Mouse (Mus musculus): Measurements from ENCODE around the gene Zfp462. TPM values are rescaled to one million over a fixed set of nuclear protein-coding genes. Genes with fewer than 3 reads are reported as not detected.
"Not testable (repeated sequence)": the region's sequence is repeated elsewhere in the genome, so short reads cannot be mapped to it uniquely, and the experiment has no call there.

The Zfp462 gene
- polyA plus RNA-seq, 1 experiment from 2014 or later = 3.6 TPM

- Histone ChIP-seq H3K4me3 (no peak overlapping the region), H3K27ac (ENCODE audit: poor library complexity, severe bottlenecking) (no peak overlapping the region), H3K9ac (no peak overlapping the region), H3K9me3 (replicated peaks) (no peaks in the 10 kb centered on the region), H3K4me2 (no peak overlapping the region), H3K4me1 (replicated peaks) (peaks cover 43% of the 10 kb centered on the region), H3K27me3 (replicated peaks) (no peaks in the 10 kb centered on the region), H3K36me3 (no peaks in the 10 kb centered on the region)
- ATAC-seq (ENCODE audit: insufficient number of reproducible peaks, low FRiP score) = no peak
- 63% methylated on average over 4 of the region's 4 CpGs for WGBS
Measured at GRCm38 (mm10) chr4:54972096-54972495, 27.2 kb downstream of the Zfp462 start.

DNA sequence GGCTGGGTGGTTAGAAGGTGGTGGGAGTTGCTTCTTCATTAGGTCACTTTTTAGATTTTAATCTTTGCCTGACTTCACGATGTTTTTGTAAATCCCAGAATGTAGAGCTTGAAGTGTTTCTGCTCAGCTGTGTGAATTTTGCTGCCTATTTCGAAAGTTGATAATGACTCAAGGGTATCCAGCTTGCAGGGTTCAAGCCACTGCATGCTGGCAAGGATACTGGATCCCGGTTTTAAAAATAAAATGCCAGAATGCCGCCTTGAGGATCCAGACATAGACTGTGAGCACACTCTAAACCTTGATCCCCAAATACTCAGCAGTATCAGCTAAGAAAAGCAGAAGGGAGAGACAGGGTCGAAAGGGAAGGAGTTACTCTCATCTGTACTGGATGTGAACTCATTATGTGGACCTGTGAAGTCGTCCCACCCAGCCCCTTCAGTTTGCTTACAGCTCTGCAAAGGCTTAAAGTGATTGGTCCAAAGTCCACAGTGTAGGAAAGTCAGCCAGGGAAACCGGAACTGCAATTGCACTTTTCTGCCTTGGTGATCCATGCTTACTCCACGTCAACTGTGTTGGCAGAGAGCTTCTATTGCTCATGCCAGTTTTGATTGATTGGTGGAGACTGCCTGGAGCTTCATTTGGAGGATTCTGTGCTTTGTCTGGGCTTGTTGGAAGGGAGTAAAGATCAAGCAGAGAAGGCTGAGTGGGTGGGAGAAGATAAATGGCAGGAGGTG is 28.1 kb downstream of the Zfp462 start:
- no peaks in the 10 kb centered on the region for H3K36me3 ChIP-seq
- no peak overlapping the region for H3K4me2 ChIP-seq
- H3K9ac ChIP-seq = no peak overlapping the region
- no peak for ATAC-seq (ENCODE audit: insufficient number of reproducible peaks, low FRiP score)
- no peaks in the 10 kb centered on the region for H3K27me3 ChIP-seq (replicated peaks)
- H3K27ac ChIP-seq (ENCODE audit: poor library complexity, severe bottlenecking) = no peak overlapping the region
- no peak overlapping the region for H3K4me3 ChIP-seq
- peaks cover 41% of the 10 kb centered on the region for H3K4me1 ChIP-seq (replicated peaks)
- 61% methylated on average over 8 of the region's 8 CpGs for WGBS
- no peaks in the 10 kb centered on the region for H3K9me3 ChIP-seq (replicated peaks)

DNA sequence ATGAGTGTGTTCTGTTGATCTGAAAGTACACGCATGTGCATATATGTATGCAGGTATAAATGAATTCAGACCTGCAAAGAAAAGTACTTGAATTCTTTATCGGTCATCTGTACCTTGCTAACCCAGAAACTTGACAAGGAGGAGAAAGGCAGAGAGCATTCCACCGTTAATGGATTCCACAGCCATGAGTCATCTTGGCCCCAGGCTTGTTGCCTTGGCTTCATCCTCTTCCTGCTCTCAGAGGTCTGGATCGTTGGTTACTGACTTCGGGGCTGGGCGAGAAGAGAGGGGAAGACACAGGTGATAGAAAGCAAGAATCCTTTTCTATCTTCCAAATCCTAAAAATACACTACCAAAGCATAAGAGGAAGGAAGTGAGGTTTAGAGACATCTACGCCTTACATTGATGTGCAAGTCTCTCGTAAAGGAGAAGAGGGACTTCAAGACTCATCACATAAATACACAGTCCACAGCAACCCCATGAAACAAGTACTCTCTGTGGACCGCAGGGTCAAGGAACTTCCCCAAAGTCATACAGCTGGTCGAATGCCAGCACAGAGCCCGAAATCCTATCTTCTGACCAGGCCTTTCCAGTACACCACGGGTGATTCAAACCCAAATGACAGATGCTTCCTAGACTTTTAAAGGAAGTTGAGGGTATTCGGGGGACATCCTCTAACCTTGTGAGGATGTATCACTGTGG is 35.1 kb downstream of the Zfp462 start:
- peak; percentile 66; the same call in 1 of the 2 replicates for ATAC-seq (ENCODE audit: insufficient number of reproducible peaks, low FRiP score)
- H3K9me3 ChIP-seq (replicated peaks) = no peaks in the 10 kb centered on the region
- H3K27me3 ChIP-seq (replicated peaks) = no peaks in the 10 kb centered on the region
- no peak overlapping the region for H3K4me2 ChIP-seq
- H3K4me1 ChIP-seq (replicated peaks) = peaks cover 32% of the 10 kb centered on the region
- WGBS = 40% methylated on average over 13 of the region's 13 CpGs
- no peak overlapping the region for H3K4me3 ChIP-seq
- H3K27ac ChIP-seq (ENCODE audit: poor library complexity, severe bottlenecking) = peak overlapping the region; percentile 58
- H3K36me3 ChIP-seq = no peaks in the 10 kb centered on the region
- no peak overlapping the region for H3K9ac ChIP-seq

- Histone ChIP-seq H3K4me3 (no peak overlapping the region), H3K9ac (no peak overlapping the region), H3K36me3 (no peaks in the 10 kb centered on the region), H3K4me1 (replicated peaks) (peaks cover 23% of the 10 kb centered on the region), H3K4me2 (no peak overlapping the region), H3K27ac (ENCODE audit: poor library complexity, severe bottlenecking) (no peak overlapping the region), H3K27me3 (replicated peaks) (no peaks in the 10 kb centered on the region), H3K9me3 (replicated peaks) (no peaks in the 10 kb centered on the region)
- no peak for ATAC-seq (ENCODE audit: insufficient number of reproducible peaks, low FRiP score)
- WGBS = 88% methylated on average over 2 of the region's 2 CpGs
Measured at GRCm38 (mm10) chr4:54984502-54984901, 39.7 kb downstream of the Zfp462 start.

DNA sequence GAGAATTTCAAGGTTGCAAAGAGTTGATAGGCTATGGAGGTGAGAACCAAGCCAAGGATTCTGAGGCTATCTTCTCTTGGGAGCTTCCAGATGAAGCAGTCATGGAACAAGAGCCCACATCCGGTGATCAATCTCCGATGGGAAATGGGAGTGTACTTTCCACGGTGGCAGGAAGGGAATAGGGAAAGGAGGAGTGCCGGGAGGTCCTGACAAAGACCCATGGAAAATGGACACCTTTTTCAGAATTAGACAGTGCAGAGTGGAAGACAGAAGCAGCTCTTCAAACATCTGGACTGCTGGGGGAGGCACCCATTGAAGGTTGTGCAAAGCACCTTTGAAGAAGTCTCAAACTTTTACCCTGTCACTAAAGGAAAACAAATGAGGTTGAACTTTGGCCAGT is 41.8 kb downstream of the Zfp462 start:
- Histone ChIP-seq H3K36me3 (no peaks in the 10 kb centered on the region), H3K4me3 (no peak overlapping the region), H3K4me2 (no peak overlapping the region), H3K27ac (ENCODE audit: poor library complexity, severe bottlenecking) (no peak overlapping the region), H3K9me3 (replicated peaks) (no peaks in the 10 kb centered on the region), H3K27me3 (replicated peaks) (no peaks in the 10 kb centered on the region), H3K4me1 (replicated peaks) (0 out of 2 replicates have a peak, but pooled peaks cover 8% of the 10 kb centered on the region), H3K9ac (no peak overlapping the region)
- ATAC-seq (ENCODE audit: insufficient number of reproducible peaks, low FRiP score) = no peak
- 71% methylated on average over 4 of the region's 4 CpGs for WGBS

GRCm38 (mm10) chr4:54987256-54987655 is 42.4 kb downstream of the Zfp462 start:
- ATAC-seq (ENCODE audit: insufficient number of reproducible peaks, low FRiP score) = no peak
- no peaks in the 10 kb centered on the region for H3K27me3 ChIP-seq (replicated peaks)
- 0 out of 2 replicates have a peak, but pooled peaks cover 8% of the 10 kb centered on the region for H3K4me1 ChIP-seq (replicated peaks)
- H3K4me2 ChIP-seq = no peak overlapping the region
- H3K27ac ChIP-seq (ENCODE audit: poor library complexity, severe bottlenecking) = no peak overlapping the region
- 55% methylated on average over 3 of the region's 3 CpGs for WGBS
- H3K9me3 ChIP-seq (replicated peaks) = no peaks in the 10 kb centered on the region
- no peak overlapping the region for H3K9ac ChIP-seq
- H3K4me3 ChIP-seq = no peak overlapping the region
- no peaks in the 10 kb centered on the region; the same call in 1 of the 2 replicates for H3K36me3 ChIP-seq

- peaks cover 8% of the 10 kb centered on the region; the same call in 1 of the 2 replicates for H3K4me1 ChIP-seq (replicated peaks)
- H3K27me3 ChIP-seq (replicated peaks) = no peaks in the 10 kb centered on the region
- H3K4me3 ChIP-seq = no peak overlapping the region
- ATAC-seq (ENCODE audit: insufficient number of reproducible peaks, low FRiP score) = no peak
- H3K9ac ChIP-seq = no peak overlapping the region
- H3K27ac ChIP-seq (ENCODE audit: poor library complexity, severe bottlenecking) = no peak overlapping the region
- H3K9me3 ChIP-seq (replicated peaks) = no peaks in the 10 kb centered on the region
- no peak overlapping the region for H3K4me2 ChIP-seq
- no peaks in the 10 kb centered on the region; the same call in 1 of the 2 replicates for H3K36me3 ChIP-seq
- 90% methylated on average over 1 of the region's 1 CpGs for WGBS
Measured at GRCm38 (mm10) chr4:54987926-54988325, 43.1 kb downstream of the Zfp462 start.

DNA sequence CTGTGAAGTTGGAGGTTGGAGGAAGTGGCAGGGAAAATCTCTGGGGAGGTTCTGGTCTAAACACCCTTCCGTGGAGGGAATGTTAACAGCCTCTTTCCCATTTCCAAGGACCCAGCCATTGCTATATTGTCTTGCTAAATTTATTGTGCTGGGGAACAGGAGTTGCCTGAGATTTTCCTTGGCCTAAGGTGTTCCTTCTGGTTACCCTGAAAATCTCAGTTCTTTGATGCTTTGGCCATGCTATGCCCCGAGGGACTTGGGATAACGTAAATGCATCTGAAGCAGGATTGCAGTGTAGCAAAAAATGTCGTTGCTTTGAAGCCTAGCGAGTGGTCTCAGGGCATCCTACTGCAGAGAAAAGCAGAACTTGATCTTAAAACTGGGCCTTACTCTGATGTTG is 47.1 kb downstream of the Zfp462 start:
- no peak overlapping the region for H3K27ac ChIP-seq (ENCODE audit: poor library complexity, severe bottlenecking)
- H3K4me1 ChIP-seq (replicated peaks) = peaks cover 1% of the 10 kb centered on the region; the same call in 1 of the 2 replicates
- H3K4me3 ChIP-seq = no peak overlapping the region
- H3K4me2 ChIP-seq = no peak overlapping the region
- H3K27me3 ChIP-seq (replicated peaks) = no peaks in the 10 kb centered on the region
- 74% methylated on average over 5 of the region's 5 CpGs for WGBS
- no peak for ATAC-seq (ENCODE audit: insufficient number of reproducible peaks, low FRiP score)
- no peaks in the 10 kb centered on the region; the same call in 1 of the 2 replicates for H3K36me3 ChIP-seq
- H3K9me3 ChIP-seq (replicated peaks) = no peaks in the 10 kb centered on the region
- no peak overlapping the region for H3K9ac ChIP-seq

DNA sequence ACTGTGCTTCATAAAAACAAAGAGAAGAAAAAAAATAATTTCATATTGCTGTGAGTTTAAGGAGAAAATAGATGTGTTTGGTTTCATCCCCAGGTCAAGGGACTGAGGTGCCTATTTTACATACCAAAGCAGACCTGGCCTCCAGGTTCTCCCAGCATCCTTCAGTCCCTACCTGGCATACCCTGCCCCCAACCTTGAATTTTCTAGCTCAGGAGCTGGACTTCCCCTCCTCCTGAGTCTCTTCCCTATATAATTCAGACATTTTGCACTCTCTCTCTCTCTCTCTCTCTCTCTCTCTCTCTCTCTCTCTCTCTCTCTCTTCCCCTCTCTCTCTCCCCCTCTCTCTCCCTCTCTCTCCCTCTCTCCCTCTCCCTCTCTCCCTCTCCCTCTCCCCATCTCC is 48.2 kb downstream of the Zfp462 start:
- H3K4me3 ChIP-seq; H3K4me1 ChIP-seq (replicated peaks); H3K36me3 ChIP-seq; H3K27ac ChIP-seq (ENCODE audit: poor library complexity, severe bottlenecking); H3K9ac ChIP-seq; H3K9me3 ChIP-seq (replicated peaks); H3K27me3 ChIP-seq (replicated peaks); H3K4me2 ChIP-seq; ATAC-seq (ENCODE audit: insufficient number of reproducible peaks, low FRiP score): not testable (repeated sequence)

- 68% methylated on average over 1 of the region's 1 CpGs for WGBS
- Histone ChIP-seq H3K27me3 (replicated peaks) (no peaks in the 10 kb centered on the region), H3K4me2 (no peak overlapping the region), H3K9ac (no peak overlapping the region), H3K27ac (ENCODE audit: poor library complexity, severe bottlenecking) (no peak overlapping the region), H3K36me3 (no peaks in the 10 kb centered on the region; the same call in 1 of the 2 replicates), H3K4me3 (no peak overlapping the region), H3K4me1 (replicated peaks) (peaks cover 4% of the 10 kb centered on the region; the same call in 1 of the 2 replicates), H3K9me3 (replicated peaks) (no peaks in the 10 kb centered on the region)
- ATAC-seq (ENCODE audit: insufficient number of reproducible peaks, low FRiP score) = no peak
Measured at GRCm38 (mm10) chr4:54995258-54995657, 50.4 kb downstream of the Zfp462 start.

- no peak overlapping the region for H3K27ac ChIP-seq (ENCODE audit: poor library complexity, severe bottlenecking)
- H3K4me3 ChIP-seq = no peak overlapping the region
- H3K27me3 ChIP-seq (replicated peaks) = no peaks in the 10 kb centered on the region
Measured at GRCm38 (mm10) chr4:54996064-54996463, 51.2 kb downstream of the Zfp462 start.

More at GRCm38 (mm10) chr4:54996064-54996463, 51.2 kb downstream of the Zfp462 start:
- ATAC-seq (ENCODE audit: insufficient number of reproducible peaks, low FRiP score) = no peak
- Histone ChIP-seq H3K4me2 (no peak overlapping the region), H3K9ac (no peak overlapping the region), H3K36me3 (no peaks in the 10 kb centered on the region; the same call in 1 of the 2 replicates), H3K4me1 (replicated peaks) (peaks cover 12% of the 10 kb centered on the region), H3K9me3 (replicated peaks) (no peaks in the 10 kb centered on the region)
- WGBS = 47% methylated on average over 2 of the region's 2 CpGs
